Mouse (Mus musculus): ENCODE measurements around the gene Ccdc87.

Ccdc87 gene

GRCm38 (mm10) chr19:4891798-4892197, 52.6 kb downstream of the Ccdc87 start:
- DNase-seq (ENCODE audit: extremely low spot score, low spot score): no peak

Measured in neural tube, embryonic 10.5 days (tissue).